Mouse (Mus musculus) CH12.LX (cell line): ENCODE data around the gene Srms. TPM values are rescaled to one million over a fixed set of nuclear protein-coding genes. Genes with fewer than 3 reads are reported as not detected.

Source experiments
- DNase-seq: peaks from one replicate; pipeline ENCODE4 v3.0.0-alpha.2; 2013; ENCODE audit errors: extremely low read depth
- H3K27ac ChIP-seq: 2 replicates; pipeline ENCODE4 v1.5.1; 2012; ENCODE audit warnings: low read depth, mild to moderate bottlenecking, control low read depth, moderate library complexity; ENCODE audit not compliant: insufficient read depth
- H3K27me3 ChIP-seq: replicated peaks from 2 replicates; pipeline ENCODE3; 2012; ENCODE audit warnings: inconsistent platforms
- H3K36me3 ChIP-seq, 2 experiments: replicated peaks in 1 of 2; 2 replicates each; pipeline versions ENCODE3 to v1.6.1; 2012; ENCODE audit warnings: inconsistent platforms in 1 of 2, low read length in 1 of 2, mild to moderate bottlenecking in 1 of 2, mixed read lengths in 1 of 2, moderate library complexity in 1 of 2; ENCODE audit not compliant: control insufficient read depth in 1 of 2, insufficient read depth in 1 of 2
- H3K4me1 ChIP-seq, 2 experiments: 2 replicates each; pipeline ENCODE4 v1.6.1; 2012; ENCODE audit warnings: inconsistent platforms in 1 of 2, moderate library complexity in 1 of 2; ENCODE audit not compliant: insufficient read depth in 2 of 2, control insufficient read depth in 1 of 2
- H3K4me2 ChIP-seq: 2 replicates; pipeline ENCODE4 v1.6.1; 2012; ENCODE audit warnings: low read depth, mild to moderate bottlenecking, control low read depth; ENCODE audit not compliant: poor library complexity, insufficient read depth, severe bottlenecking
- H3K4me3 ChIP-seq, 3 experiments: fragments of 150-350 bp in 1 of 3; sonication (generic) in 1 of 3; replicated peaks in 1 of 3; 2 replicates each; pipeline versions ENCODE3 to v1.5.1; 2011 to 2012; ENCODE audit warnings: low read depth in 2 of 3, low read length in 2 of 3, mild to moderate bottlenecking in 2 of 3, moderate library complexity in 2 of 3, control low read depth in 1 of 3, improper control_type of control experiment in 1 of 3, inconsistent platforms in 1 of 3, mixed read lengths in 1 of 3; ENCODE audit not compliant: poor library complexity in 1 of 3
- H3K79me2 ChIP-seq: replicated peaks from 2 replicates; pipeline ENCODE4 v1.6.1; 2012; ENCODE audit warnings: mild to moderate bottlenecking, moderate library complexity; ENCODE audit not compliant: control insufficient read depth, poor library complexity, insufficient read depth, severe bottlenecking; ENCODE audit errors: extremely low read depth
- H3K9ac ChIP-seq: 2 replicates; pipeline ENCODE4 v1.6.1; 2012; ENCODE audit warnings: low read depth, mild to moderate bottlenecking, control low read depth, moderate library complexity; ENCODE audit not compliant: insufficient read depth
- H3K9me3 ChIP-seq: replicated peaks from 2 replicates; pipeline ENCODE3; 2012; ENCODE audit warnings: low read length, inconsistent platforms, mixed read lengths
- CHD1 ChIP-seq: IDR thresholded peaks from 2 replicates; pipeline ENCODE4 v1.6.1; 2012; ENCODE audit warnings: low read depth, low read length, improper control_type of control experiment, inconsistent platforms
- CTCF ChIP-seq, 2 experiments: IDR thresholded peaks in 1 of 2; conservative IDR thresholded peaks in 1 of 2; 2 replicates each; pipeline ENCODE4 v1.5.1; 2011 to 2012; ENCODE audit warnings: low read depth in 2 of 2, low read length in 2 of 2, improper control_type of control experiment in 1 of 2, inconsistent platforms in 1 of 2, mild to moderate bottlenecking in 1 of 2, moderate library complexity in 1 of 2
- ELF1 ChIP-seq: IDR thresholded peaks from 2 replicates; pipeline ENCODE4 v1.6.1; 2014; ENCODE audit warnings: low read depth, mild to moderate bottlenecking, inconsistent platforms, low read length, improper control_type of control experiment
- EP300 ChIP-seq: IDR thresholded peaks from 2 replicates; pipeline ENCODE4 v1.6.1; 2011; ENCODE audit warnings: low read length, improper control_type of control experiment
- GABPA ChIP-seq: IDR thresholded peaks from 2 replicates; pipeline ENCODE4 v1.6.1; 2012; ENCODE audit warnings: low read depth, low read length, improper control_type of control experiment, inconsistent platforms; ENCODE audit not compliant: insufficient replicate concordance
- HCFC1 ChIP-seq: IDR thresholded peaks from 2 replicates; pipeline ENCODE4 v1.6.1; 2012; ENCODE audit warnings: low read depth, mild to moderate bottlenecking, inconsistent platforms, low read length, improper control_type of control experiment
- JUN ChIP-seq: IDR thresholded peaks from 2 replicates; pipeline ENCODE4 v1.6.1; 2011; ENCODE audit warnings: low read depth, mild to moderate bottlenecking, low read length, improper control_type of control experiment, moderate library complexity; ENCODE audit not compliant: insufficient read depth
- KAT2A ChIP-seq: IDR thresholded peaks from 2 replicates; pipeline ENCODE4 v1.6.1; 2012; ENCODE audit warnings: low read length, improper control_type of control experiment, inconsistent platforms; ENCODE audit not compliant: insufficient replicate concordance
- MAFK ChIP-seq: IDR thresholded peaks from 2 replicates; pipeline ENCODE4 v1.6.1; 2011; ENCODE audit warnings: low read length, improper control_type of control experiment; ENCODE audit not compliant: insufficient replicate concordance
- MAX ChIP-seq: IDR thresholded peaks from 2 replicates; pipeline ENCODE4 v1.6.1; 2011; ENCODE audit warnings: low read length, improper control_type of control experiment
- MAZ ChIP-seq: IDR thresholded peaks from 2 replicates; pipeline ENCODE4 v1.6.1; 2012; ENCODE audit warnings: low read depth, mild to moderate bottlenecking, inconsistent platforms, low read length, improper control_type of control experiment, moderate library complexity
- MEF2A ChIP-seq: IDR thresholded peaks from 2 replicates; pipeline ENCODE4 v1.6.1; 2014; ENCODE audit warnings: low read depth, mild to moderate bottlenecking, inconsistent platforms, low read length, improper control_type of control experiment, borderline replicate concordance
- MYC ChIP-seq: IDR thresholded peaks from 2 replicates; pipeline ENCODE4 v1.6.1; 2011; ENCODE audit warnings: low read depth, mild to moderate bottlenecking, improper control_type of control experiment, low read length
- POLR2A ChIP-seq: IDR thresholded peaks from 2 replicates; pipeline ENCODE4 v1.6.1; 2011; ENCODE audit warnings: low read depth, mild to moderate bottlenecking, improper control_type of control experiment, low read length
- RCOR1 ChIP-seq: conservative IDR thresholded peaks from 2 replicates; pipeline ENCODE4 v1.6.1; 2012; ENCODE audit warnings: low read depth, mild to moderate bottlenecking, inconsistent platforms, low read length, improper control_type of control experiment
- SIN3A ChIP-seq: IDR thresholded peaks from 2 replicates; pipeline ENCODE4 v1.6.1; 2012; ENCODE audit warnings: low read length, improper control_type of control experiment, inconsistent platforms
- TBP ChIP-seq: conservative IDR thresholded peaks from 2 replicates; pipeline ENCODE4 v1.6.1; 2011; ENCODE audit warnings: low read depth, low read length, improper control_type of control experiment
- TCF12 ChIP-seq: IDR thresholded peaks from 2 replicates; pipeline ENCODE4 v1.6.1; 2014; ENCODE audit warnings: low read depth, mild to moderate bottlenecking, inconsistent platforms, low read length, improper control_type of control experiment
- USF2 ChIP-seq: conservative IDR thresholded peaks from 2 replicates; pipeline ENCODE4 v1.6.1; 2011; ENCODE audit warnings: low read depth, low read length, improper control_type of control experiment
- ZMIZ1 ChIP-seq: IDR thresholded peaks from 2 replicates; pipeline ENCODE4 v1.6.1; 2012; ENCODE audit warnings: low read depth, mild to moderate bottlenecking, inconsistent platforms, low read length, improper control_type of control experiment
- dilution Hi-C: fragments of 300-500 bp; cut with MboI; formaldehyde crosslinking; loops from 2 replicates; pipeline ENCODE4 v1.14.3; 2020; ENCODE audit warnings: low sequenced_read_pairs; ENCODE audit not compliant: extremely low pct_unique_long_range_greater_than_20kb, extremely low pct_ligation_motif_present
- in situ Hi-C: fragments of 300-500 bp; cut with MboI; formaldehyde crosslinking; loops from 3 replicates; pipeline ENCODE4 v1.14.3; 2019; ENCODE audit warnings: low sequenced_read_pairs, low pct_ligation_motif_present, low pct_unique_long_range_greater_than_20kb, mixed read lengths
- polyA plus RNA-seq: library from polyadenylated mRNA; unstranded; fragments of >175 nt; gene quantifications from 2 replicates; pipeline ENCODE4 v1.2.1, GENCODE M21; 2012; ENCODE audit warnings: low read depth; ENCODE audit not compliant: insufficient read length
- total RNA-seq, 2 experiments: library from RNA; depleted of rRNA; stranded (reverse); fragments of 300-350 nt in 1 of 2; fragments of >200 nt in 1 of 2; gene quantifications; 2 replicates each; pipeline ENCODE4 v1.2.3; 2012 to 2014

Gene Srms
- total and polyA plus RNA-seq, 3 experiments, result 0.08 to 0.41 (median 0.13) TPM

- no peak for DNase-seq
- Histone ChIP-seq H3K27ac (no peak overlapping the region), H3K9me3 (no peaks in the 10 kb centered on the region), H3K27me3 (no peaks in the 10 kb centered on the region), H3K4me3 (no peak overlapping the region)
- no peak for TF ChIP-seq SIN3A
- TF ChIP-seq MAX, result no peak
- TF ChIP-seq TCF12, result no peak
- no peak for TF ChIP-seq MAFK
- TF ChIP-seq CHD1, result no peak
- no peak for TF ChIP-seq EP300
- no peak for TF ChIP-seq ZMIZ1
- no peak for TF ChIP-seq ELF1
- TF ChIP-seq, all 38 proteins: peak for 0
- Histone ChIP-seq H3K4me2 (no peak overlapping the region), H3K4me1 (peaks cover 16 to 25% of the 10 kb centered on the region in 2 experiments), H3K79me2 (no peaks in the 10 kb centered on the region), H3K9ac (no peak overlapping the region), H3K36me3 (peaks cover 88 to 97% of the 10 kb centered on the region in 2 experiments)
- dilution Hi-C loops, result no loop called here
- in situ Hi-C loops, result loop anchor here (5.0 kb wide), 1 partner anchor 37 kb away; no protein-coding TSS in a partner anchor
These were observed 21.7 kb upstream of the Srms start for GRCm38 (mm10) chr2:181234680-181235079.

DNA sequence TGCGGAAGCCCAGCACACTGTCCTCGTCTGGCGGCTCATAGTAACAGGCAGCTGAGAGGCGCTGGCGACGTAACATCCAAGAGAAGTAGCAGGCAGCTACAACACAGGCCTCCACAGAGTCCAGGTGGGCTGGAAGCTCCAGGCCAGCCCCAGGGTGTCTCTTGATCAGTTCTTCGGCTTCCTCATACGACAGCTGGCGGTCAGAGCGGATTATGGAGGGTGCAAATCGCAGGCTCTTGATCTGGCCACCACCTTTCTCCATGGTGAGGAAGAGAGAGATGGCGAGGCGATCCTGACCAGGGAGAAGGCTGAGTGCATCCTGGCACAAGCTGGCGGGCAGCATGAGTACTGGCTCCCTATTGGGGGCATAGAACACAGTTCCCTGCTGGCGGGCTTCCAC lies 20.5 kb upstream of the Srms start:
- H3K9ac ChIP-seq, result no peak overlapping the region
- H3K79me2 ChIP-seq, result no peaks in the 10 kb centered on the region
- no peaks in the 10 kb centered on the region for H3K9me3 ChIP-seq
- dilution Hi-C loops, result no loop called here
- DNase-seq, result no peak
- peaks cover 95 to 100% of the 10 kb centered on the region in 2 experiments for H3K36me3 ChIP-seq
- H3K4me2 ChIP-seq, result no peak overlapping the region
- peaks cover 7 to 14% of the 10 kb centered on the region in 2 experiments; a peak in 3 of 4 replicates for H3K4me1 ChIP-seq
- in situ Hi-C loops, result loop anchor here (5.0 kb wide), 1 partner anchor 36 kb away; no protein-coding TSS in a partner anchor
- no peak overlapping the region for H3K27ac ChIP-seq
- no peak overlapping the region for H3K4me3 ChIP-seq
- no peaks in the 10 kb centered on the region for H3K27me3 ChIP-seq
- no peak for TF ChIP-seq TBP
- TF ChIP-seq ELF1, result no peak
- TF ChIP-seq RCOR1, result no peak
- TF ChIP-seq CTCF (conservative IDR thresholded peaks at IDR 0.05 in 1 of 2, IDR thresholded peaks at IDR 0.05 in 1 of 2; ENCODE audit: low read depth in 2 of 2, low read length in 2 of 2), result no peak
- TF ChIP-seq KAT2A, result no peak
- no peak for TF ChIP-seq MEF2A

GRCm38 (mm10) chr2:181231171-181231570 lies 18.2 kb upstream of the Srms start:
- dilution Hi-C loops (no loop called here), in situ Hi-C loops (loop anchor here (5.0 kb wide), 1 partner anchor 34 kb away; no protein-coding TSS in a partner anchor)
- Histone ChIP-seq H3K4me1 (no peaks in the 10 kb centered on the region), H3K9ac (no peak overlapping the region), H3K27ac (no peak overlapping the region), H3K27me3 (no peaks in the 10 kb centered on the region), H3K9me3 (no peaks in the 10 kb centered on the region), H3K4me3 (no peak overlapping the region), H3K4me2 (no peak overlapping the region), H3K79me2 (no peaks in the 10 kb centered on the region), H3K36me3 (peaks cover 96 to 100% of the 10 kb centered on the region in 2 experiments)
- TF ChIP-seq CHD1 (no peak), KAT2A (no peak), MYC (no peak), TBP (no peak), SIN3A (no peak), ELF1 (no peak), JUN (no peak), TCF12 (no peak), HCFC1 (no peak), GABPA (no peak), MAX (no peak), USF2 (no peak), POLR2A (no peak), MAZ (no peak)
- no peak for DNase-seq
